Mouse (Mus musculus): Measurements from ENCODE around the gene Exoc3l. TPM values are rescaled to one million over a fixed set of nuclear protein-coding genes. Genes with fewer than 3 reads are reported as not detected.

The Exoc3l gene
- polyA plus RNA-seq (2012; rRNA removed): 10.6 and 12.7 TPM in 2 replicates

- Histone ChIP-seq H3K27ac (ENCODE audit: control insufficient read depth, insufficient read depth, low read length) (peak within 1 kb of the TSS; percentile 45), H3K4me1 (replicated peaks; ENCODE audit: control insufficient read depth, insufficient read depth, low read length) (peaks cover 32% of the 10 kb centered on the region)
These were observed at the start of gene Exoc3l for GRCm38 (mm10) chr8:105295895-105296573. Gene Exoc3l, minus strand, starts transcription at chr8:105296101.

GRCm38 (mm10) chr8:105345061-105345975 is 49.4 kb upstream of the Exoc3l start:
- 58% methylated on average over 7 of the region's 7 CpGs for WGBS
- DNase-seq: no peak
- no peak overlapping the region for H3K27ac ChIP-seq (ENCODE audit: control insufficient read depth, insufficient read depth, low read length)

More at GRCm38 (mm10) chr8:105295895-105296573, at the start of gene Exoc3l:
- WGBS: 8% methylated on average over 11 of the region's 11 CpGs
- Histone ChIP-seq H3K27me3 (ENCODE audit: control insufficient read depth, insufficient read depth, low read length) (no peaks in the 10 kb centered on the region), H3K36me3 (ENCODE audit: control insufficient read depth, insufficient read depth, low read length) (peaks cover 12% of the 10 kb centered on the region), H3K4me3 (ENCODE audit: control insufficient read depth, insufficient read depth, low read length) (no peak within 1 kb of the TSS)
- DNase-seq: no peak
- TF ChIP-seq POLR2A (IDR thresholded peaks at IDR 0.05; ENCODE audit: control insufficient read depth, extremely low read depth, insufficient read depth, low read length, poor library complexity) (no peak), CTCF (IDR thresholded peaks at IDR 0.05; ENCODE audit: borderline replicate concordance, control insufficient read depth, extremely low read depth, insufficient read depth, low read length, poor library complexity) (no peak)

GRCm38 (mm10) chr8:105343791-105344574 is 48.1 kb upstream of the Exoc3l start:
- Histone ChIP-seq H3K27me3 (ENCODE audit: control insufficient read depth, insufficient read depth, low read length) (no peaks in the 10 kb centered on the region; the same call in 1 of the 2 replicates), H3K4me1 (replicated peaks; ENCODE audit: control insufficient read depth, insufficient read depth, low read length) (peaks cover 20% of the 10 kb centered on the region), H3K27ac (ENCODE audit: control insufficient read depth, insufficient read depth, low read length) (no peak overlapping the region), H3K36me3 (ENCODE audit: control insufficient read depth, insufficient read depth, low read length) (no peaks in the 10 kb centered on the region), H3K4me3 (ENCODE audit: control insufficient read depth, insufficient read depth, low read length) (no peak overlapping the region)
- no peak for TF ChIP-seq POLR2A (IDR thresholded peaks at IDR 0.05; ENCODE audit: control insufficient read depth, extremely low read depth, insufficient read depth, low read length, poor library complexity)
- TF ChIP-seq CTCF (IDR thresholded peaks at IDR 0.05; ENCODE audit: borderline replicate concordance, control insufficient read depth, extremely low read depth, insufficient read depth, low read length, poor library complexity): no peak
- no peak for DNase-seq
- WGBS: 95% methylated on average over 8 of the region's 8 CpGs

More at GRCm38 (mm10) chr8:105345061-105345975, 49.4 kb upstream of the Exoc3l start:
- no peak overlapping the region for H3K4me3 ChIP-seq (ENCODE audit: control insufficient read depth, insufficient read depth, low read length)
- no peaks in the 10 kb centered on the region for H3K36me3 ChIP-seq (ENCODE audit: control insufficient read depth, insufficient read depth, low read length)
- peaks cover 26% of the 10 kb centered on the region for H3K4me1 ChIP-seq (replicated peaks; ENCODE audit: control insufficient read depth, insufficient read depth, low read length)
- H3K27me3 ChIP-seq (ENCODE audit: control insufficient read depth, insufficient read depth, low read length): no peaks in the 10 kb centered on the region; the same call in 1 of the 2 replicates
- TF ChIP-seq CTCF (IDR thresholded peaks at IDR 0.05; ENCODE audit: borderline replicate concordance, control insufficient read depth, extremely low read depth, insufficient read depth, low read length, poor library complexity) (no peak), POLR2A (IDR thresholded peaks at IDR 0.05; ENCODE audit: control insufficient read depth, extremely low read depth, insufficient read depth, low read length, poor library complexity) (no peak)

GRCm38 (mm10) chr8:105342768-105343167 is 46.9 kb upstream of the Exoc3l start:
- H3K4me3 ChIP-seq (ENCODE audit: control insufficient read depth, insufficient read depth, low read length): no peak overlapping the region

GRCm38 (mm10) chr8:105341399-105341798 is 45.5 kb upstream of the Exoc3l start:
- WGBS: 93% methylated on average over 8 of the region's 8 CpGs
- Histone ChIP-seq H3K27me3 (ENCODE audit: control insufficient read depth, insufficient read depth, low read length) (no peaks in the 10 kb centered on the region), H3K36me3 (ENCODE audit: control insufficient read depth, insufficient read depth, low read length) (peaks cover 2% of the 10 kb centered on the region; the same call in 1 of the 2 replicates), H3K27ac (ENCODE audit: control insufficient read depth, insufficient read depth, low read length) (no peak overlapping the region), H3K4me1 (replicated peaks; ENCODE audit: control insufficient read depth, insufficient read depth, low read length) (peaks cover 5% of the 10 kb centered on the region; the same call in 1 of the 2 replicates), H3K4me3 (ENCODE audit: control insufficient read depth, insufficient read depth, low read length) (no peak overlapping the region)
- no peak for DNase-seq
- TF ChIP-seq POLR2A (IDR thresholded peaks at IDR 0.05; ENCODE audit: control insufficient read depth, extremely low read depth, insufficient read depth, low read length, poor library complexity) (no peak; the same call in 1 of the 2 replicates), CTCF (IDR thresholded peaks at IDR 0.05; ENCODE audit: borderline replicate concordance, control insufficient read depth, extremely low read depth, insufficient read depth, low read length, poor library complexity) (no peak)

More at GRCm38 (mm10) chr8:105342768-105343167, 46.9 kb upstream of the Exoc3l start:
- Histone ChIP-seq H3K27me3 (ENCODE audit: control insufficient read depth, insufficient read depth, low read length) (no peaks in the 10 kb centered on the region), H3K27ac (ENCODE audit: control insufficient read depth, insufficient read depth, low read length) (no peak overlapping the region), H3K36me3 (ENCODE audit: control insufficient read depth, insufficient read depth, low read length) (no peaks in the 10 kb centered on the region), H3K4me1 (replicated peaks; ENCODE audit: control insufficient read depth, insufficient read depth, low read length) (peaks cover 14% of the 10 kb centered on the region)
- WGBS: 91% methylated on average over 4 of the region's 4 CpGs
- no peak for DNase-seq
- no peak for TF ChIP-seq CTCF (IDR thresholded peaks at IDR 0.05; ENCODE audit: borderline replicate concordance, control insufficient read depth, extremely low read depth, insufficient read depth, low read length, poor library complexity)
- TF ChIP-seq POLR2A (IDR thresholded peaks at IDR 0.05; ENCODE audit: control insufficient read depth, extremely low read depth, insufficient read depth, low read length, poor library complexity): no peak
